Mouse (Mus musculus): Measurements from ENCODE around the gene Sebox.

DNA sequence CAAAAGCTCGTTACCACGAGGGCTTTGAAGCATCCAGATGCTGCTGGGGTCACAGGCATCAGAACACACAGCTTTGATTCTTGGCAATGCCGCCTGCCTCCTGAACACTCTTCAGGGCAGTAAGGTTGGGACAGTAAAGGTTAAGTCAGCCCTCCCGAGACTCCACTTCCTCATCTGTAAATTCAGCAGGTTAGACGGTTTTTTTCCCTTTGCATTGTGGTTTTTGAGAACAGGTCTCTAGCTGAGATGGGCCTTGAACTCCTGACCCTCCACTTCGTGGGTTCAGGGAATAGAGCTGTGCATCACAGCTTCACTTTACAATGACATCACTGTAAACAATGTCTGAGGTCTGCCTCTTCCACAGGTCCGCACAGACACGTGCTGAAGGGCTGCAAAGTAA lies 41.9 kb downstream of the Sebox start:
- TF ChIP-seq CTCF (IDR thresholded peaks at IDR 0.05; ENCODE audit: borderline replicate concordance, insufficient read depth, low read depth, low read length) (no peak), POLR2A (IDR thresholded peaks at IDR 0.05; ENCODE audit: borderline replicate concordance, insufficient read depth, low read length) (no peak)
